Comparison of ENCODE assay signal across 10 mouse cellular contexts in genomic region chr19:55380764-55381163, GRCm38 (mm10).
A peak's percentile ranks its signal among the peaks of the same experiment; 100 is the strongest.
DNase-seq lines count a peak whose midpoint lies in the region; ATAC-seq and TF ChIP-seq lines count a peak whose summit lies in the region.
"Had no signal": no experiment of that assay in that cellular context is flagged by ENCODE, and none has a peak within 500 bp of the region (broad histone marks: within the 10 kb centered on the region; RNA-seq: fewer than 3 reads in every experiment).

No protein-coding gene starts in this region.

- no peak overlapping the region for H3K9ac ChIP-seq in lung, postnatal 0 days (replicated peaks; ENCODE audit: low read depth)
- no peak overlapping the region for H3K9ac ChIP-seq in embryonic facial prominence, embryonic 15.5 days
- H3K9ac ChIP-seq: limb, embryonic 13.5 days had no signal

- no peak for TF ChIP-seq POLR2A in thymus, adult 2 months (IDR thresholded peaks at IDR 0.05; ENCODE audit: control insufficient read depth, extremely low read depth, insufficient read depth, low read length, poor library complexity)

- no peaks in the 10 kb centered on the region for H3K9me3 ChIP-seq in lung, postnatal 0 days (ENCODE audit: low read length)
- H3K9me3 ChIP-seq in embryonic facial prominence, embryonic 15.5 days (replicated peaks): no peaks in the 10 kb centered on the region
- no peaks in the 10 kb centered on the region for H3K9me3 ChIP-seq in limb, embryonic 10.5 days (replicated peaks)
- H3K9me3 ChIP-seq: limb, embryonic 13.5 days; megakaryocyte, embryonic 14.5 days had no signal

- H3K4me3 ChIP-seq in lung, postnatal 0 days (ENCODE audit: low read depth, low read length): no peak overlapping the region
- H3K4me3 ChIP-seq in embryonic facial prominence, embryonic 15.5 days (replicated peaks): no peak overlapping the region
- no peak overlapping the region for H3K4me3 ChIP-seq in limb, embryonic 10.5 days
- no peak overlapping the region for H3K4me3 ChIP-seq in thymus, adult 2 months (ENCODE audit: control insufficient read depth, insufficient read depth, low read length)
- H3K4me3 ChIP-seq: limb, embryonic 13.5 days; megakaryocyte, embryonic 14.5 days had no signal

- 54% methylated on average over 12 of the region's 12 CpGs for WGBS in lung, postnatal 0 days
- WGBS in embryonic facial prominence, embryonic 15.5 days: 31% methylated on average over 12 of the region's 12 CpGs
- WGBS in limb, embryonic 10.5 days: 21% methylated on average over 12 of the region's 12 CpGs
- 94% methylated on average over 12 of the region's 12 CpGs for whole genome bisulfite sequencing in thymus, adult 2 months

- no peak overlapping the region for H3K4me2 ChIP-seq in lung, postnatal 0 days (replicated peaks; ENCODE audit: low read depth, low read length)
- H3K4me2 ChIP-seq in embryonic facial prominence, embryonic 15.5 days (replicated peaks): 0 out of 2 replicates have a peak overlapping the region, but pooled peaks have one; percentile 8
- H3K4me2 ChIP-seq: limb, embryonic 13.5 days had no signal

- H3K27ac ChIP-seq in lung, postnatal 0 days (ENCODE audit: low read length): no peak overlapping the region
- no peak overlapping the region for H3K27ac ChIP-seq in embryonic facial prominence, embryonic 15.5 days (replicated peaks)
- H3K27ac ChIP-seq in limb, embryonic 10.5 days: 0 out of 2 replicates have a peak overlapping the region, but pooled peaks have one; percentile 15
- no peak overlapping the region for H3K27ac ChIP-seq in thymus, adult 2 months (ENCODE audit: control insufficient read depth, insufficient read depth, low read length)
- H3K27ac ChIP-seq: limb, embryonic 13.5 days had no signal

- no peak for ATAC-seq in lung, postnatal 0 days
- no peak for ATAC-seq in embryonic facial prominence, embryonic 15.5 days (ENCODE audit: insufficient number of reproducible peaks, low FRiP score, low TSS enrichment, low read depth)

- no peaks in the 10 kb centered on the region for H3K4me1 ChIP-seq in lung, postnatal 0 days (ENCODE audit: insufficient read depth, low read depth, low read length)
- peaks cover 9% of the 10 kb centered on the region; the same call in 1 of the 2 replicates for H3K4me1 ChIP-seq in embryonic facial prominence, embryonic 15.5 days
- H3K4me1 ChIP-seq in limb, embryonic 10.5 days: peaks cover 22% of the 10 kb centered on the region
- H3K4me1 ChIP-seq in thymus, adult 2 months (replicated peaks; ENCODE audit: control insufficient read depth, insufficient read depth, low read length): no peaks in the 10 kb centered on the region

- no peak for DNase-seq in lung, postnatal 0 days (ENCODE audit: low spot score)
- DNase-seq in lung, postnatal 14 days: no peak
- DNase-seq in limb, embryonic 10.5 days (ENCODE audit: low spot score): no peak
- DNase-seq in retina, postnatal 7 days (ENCODE audit: low read depth, low spot score): peak; percentile 13
- DNase-seq in layer of hippocampus, postnatal 25 days (ENCODE audit: extremely low spot score in 1 of 2, low spot score in 1 of 2): no peak
- DNase-seq in thymus, adult 2 months: no peak
- DNase-seq in spleen, postnatal 36 days (ENCODE audit: low spot score in 2 of 2): no peak

- no peaks in the 10 kb centered on the region for H3K27me3 ChIP-seq in lung, postnatal 0 days (replicated peaks; ENCODE audit: insufficient read depth, low read length)
- H3K27me3 ChIP-seq in embryonic facial prominence, embryonic 15.5 days: no peaks in the 10 kb centered on the region
- H3K27me3 ChIP-seq in limb, embryonic 10.5 days (ENCODE audit: low read depth, poor library complexity, severe bottlenecking): no peaks in the 10 kb centered on the region
- no peaks in the 10 kb centered on the region for H3K27me3 ChIP-seq in thymus, adult 2 months (ENCODE audit: control insufficient read depth, insufficient read depth, low read length)
- H3K27me3 ChIP-seq: limb, embryonic 13.5 days; megakaryocyte, embryonic 14.5 days had no signal

- no peaks in the 10 kb centered on the region for H3K36me3 ChIP-seq in lung, postnatal 0 days (ENCODE audit: insufficient read depth, low read length)
- no peaks in the 10 kb centered on the region for H3K36me3 ChIP-seq in embryonic facial prominence, embryonic 15.5 days
- no peaks in the 10 kb centered on the region for H3K36me3 ChIP-seq in limb, embryonic 10.5 days
- H3K36me3 ChIP-seq in thymus, adult 2 months (ENCODE audit: control insufficient read depth, insufficient read depth, low read length): no peaks in the 10 kb centered on the region
- H3K36me3 ChIP-seq: limb, embryonic 13.5 days had no signal

- TF ChIP-seq EP300 in lung, postnatal 0 days (IDR thresholded peaks at IDR 0.05): no peak

- TF ChIP-seq CTCF in lung, postnatal 0 days (IDR thresholded peaks at IDR 0.05): peak; percentile 24
- TF ChIP-seq CTCF in thymus, adult 2 months (IDR thresholded peaks at IDR 0.05; ENCODE audit: borderline replicate concordance, control insufficient read depth, extremely low read depth, insufficient read depth, low read length, poor library complexity): no peak
